Mouse (Mus musculus) forebrain, embryonic 11.5 days (tissue): ENCODE results near the gene Sctr. TPM values are rescaled to one million over a fixed set of nuclear protein-coding genes. Genes with fewer than 3 reads are reported as not detected.

Experiments
- ATAC-seq: fragments of 200-750 bp; cut with Nextera tagmentation; replicated peaks from 2 replicates; pipeline ENCODE4 v1.8.0; 2017; ENCODE audit warnings: moderate TSS enrichment; ENCODE audit not compliant: low FRiP score
- DNase-seq: peaks from one replicate; pipeline ENCODE4 v3.0.0-alpha.2; 2017; ENCODE audit warnings: low spot score
- H3K27ac ChIP-seq: fragments of 300-500 bp; sonication (generic); 2 replicates; pipeline ENCODE4 v1.5.1; 2014; ENCODE audit warnings: low read depth, low read length
- H3K27me3 ChIP-seq: fragments of 300-500 bp; sonication (generic); 2 replicates; pipeline ENCODE4 v1.6.1; 2014; ENCODE audit warnings: mild to moderate bottlenecking, low read length, mixed read lengths; ENCODE audit not compliant: control insufficient read depth, insufficient read depth
- H3K36me3 ChIP-seq: fragments of 300-500 bp; sonication (generic); 2 replicates; pipeline ENCODE4 v1.6.1; 2014; ENCODE audit warnings: mild to moderate bottlenecking, low read length, moderate library complexity, mixed read lengths; ENCODE audit not compliant: control insufficient read depth, insufficient read depth
- H3K4me1 ChIP-seq: fragments of 300-500 bp; sonication (generic); replicated peaks from 2 replicates; pipeline ENCODE4 v1.6.1; 2014; ENCODE audit warnings: low read length, mixed read lengths; ENCODE audit not compliant: control insufficient read depth, insufficient read depth
- H3K4me2 ChIP-seq: fragments of 300-500 bp; sonication (generic); 2 replicates; pipeline ENCODE4 v1.6.1; 2014; ENCODE audit warnings: low read depth, mild to moderate bottlenecking, low read length, moderate library complexity, mixed read lengths; ENCODE audit not compliant: severe bottlenecking
- H3K4me3 ChIP-seq: fragments of 300-500 bp; sonication (generic); 2 replicates; pipeline ENCODE4 v1.5.1; 2014; ENCODE audit warnings: low read depth, low read length
- H3K9ac ChIP-seq: fragments of 300-500 bp; sonication (generic); 2 replicates; pipeline ENCODE4 v1.6.1; 2014; ENCODE audit warnings: low read length
- H3K9me3 ChIP-seq: fragments of 300-500 bp; sonication (generic); 2 replicates; pipeline ENCODE4 v1.6.1; 2016; ENCODE audit warnings: low read length, mixed read lengths; ENCODE audit not compliant: control insufficient read depth
- WGBS: fragments of 180-500 bp; shearing (Covaris S2); extraction: QIAGEN DNeasy Blood & Tissue Kit; methylation state at CpG from one replicate; pipeline ENCODE4 v1.1.7; 2014; 5-methylcytosine and 5-hydroxymethylcytosine counted together
- polyA plus RNA-seq: library from polyadenylated mRNA; unstranded; fragments of >200 nt; fragmentation: Nextera tagmentation; extraction: Ambion mirVana; gene quantifications from 2 replicates; pipeline ENCODE4 v1.2.1, GENCODE M21; 2014

Gene Sctr
- polyA plus RNA-seq, 1 experiment from 2014 or later = 0.29 TPM

- no peak overlapping the region for H3K4me3 ChIP-seq
- no peak overlapping the region for H3K4me2 ChIP-seq
- H3K27me3 ChIP-seq = no peaks in the 10 kb centered on the region
- no peak overlapping the region for H3K27ac ChIP-seq
- DNase-seq (no peak), ATAC-seq (no peak)
- H3K9ac ChIP-seq = no peak overlapping the region
- no peaks in the 10 kb centered on the region for H3K36me3 ChIP-seq
- H3K9me3 ChIP-seq = no peaks in the 10 kb centered on the region
- H3K4me1 ChIP-seq = no peaks in the 10 kb centered on the region
- WGBS = 81% methylated on average over 6 of the region's 6 CpGs
These were observed 48.8 kb downstream of the Sctr start for GRCm38 (mm10) chr1:120055475-120055874.

- WGBS = 61% methylated on average over 7 of the region's 7 CpGs
- H3K4me2 ChIP-seq = no peak overlapping the region
- H3K9me3 ChIP-seq = no peaks in the 10 kb centered on the region
- ATAC-seq (no peak), DNase-seq (no peak)
- no peak overlapping the region for H3K4me3 ChIP-seq
- H3K27ac ChIP-seq = no peak overlapping the region
- no peak overlapping the region for H3K9ac ChIP-seq
- no peaks in the 10 kb centered on the region for H3K27me3 ChIP-seq
- no peaks in the 10 kb centered on the region for H3K4me1 ChIP-seq
- H3K36me3 ChIP-seq = no peaks in the 10 kb centered on the region
These were observed 49.5 kb downstream of the Sctr start for GRCm38 (mm10) chr1:120056236-120056635.

GRCm38 (mm10) chr1:120057044-120057443, 50.4 kb downstream of the Sctr start:
- WGBS = 71% methylated on average over 14 of the region's 14 CpGs
- Histone ChIP-seq H3K4me1 (no peaks in the 10 kb centered on the region), H3K27ac (no peak overlapping the region), H3K4me3 (no peak overlapping the region), H3K9ac (no peak overlapping the region), H3K4me2 (no peak overlapping the region), H3K36me3 (no peaks in the 10 kb centered on the region), H3K27me3 (no peaks in the 10 kb centered on the region), H3K9me3 (no peaks in the 10 kb centered on the region)
- DNase-seq (no peak), ATAC-seq (no peak)

- 76% methylated on average over 8 of the region's 8 CpGs for WGBS
- no peak overlapping the region for H3K9ac ChIP-seq
- ATAC-seq (no peak), DNase-seq (no peak)
- no peak overlapping the region for H3K27ac ChIP-seq
- no peak overlapping the region for H3K4me3 ChIP-seq
- no peaks in the 10 kb centered on the region for H3K36me3 ChIP-seq
- H3K4me2 ChIP-seq = no peak overlapping the region
- H3K9me3 ChIP-seq = no peaks in the 10 kb centered on the region
- H3K4me1 ChIP-seq = no peaks in the 10 kb centered on the region
- H3K27me3 ChIP-seq = no peaks in the 10 kb centered on the region
These were observed 51.2 kb downstream of the Sctr start for GRCm38 (mm10) chr1:120057674-120058430.

- Histone ChIP-seq H3K27ac (no peak overlapping the region), H3K4me1 (no peaks in the 10 kb centered on the region), H3K36me3 (no peaks in the 10 kb centered on the region), H3K4me3 (no peak overlapping the region), H3K9ac (no peak overlapping the region), H3K9me3 (no peaks in the 10 kb centered on the region), H3K27me3 (no peaks in the 10 kb centered on the region), H3K4me2 (no peak overlapping the region)
- no peak for DNase-seq
- WGBS = 77% methylated on average over 5 of the region's 5 CpGs
- no peak for ATAC-seq
These were observed 54.0 kb downstream of the Sctr start for GRCm38 (mm10) chr1:120060687-120061086.

- Histone ChIP-seq H3K9ac (no peak overlapping the region), H3K4me2 (no peak overlapping the region), H3K4me1 (no peaks in the 10 kb centered on the region), H3K27me3 (no peaks in the 10 kb centered on the region), H3K9me3 (no peaks in the 10 kb centered on the region), H3K36me3 (no peaks in the 10 kb centered on the region), H3K4me3 (no peak overlapping the region), H3K27ac (no peak overlapping the region)
- 86% methylated on average over 7 of the region's 7 CpGs for WGBS
- DNase-seq = no peak
- no peak for ATAC-seq
These were observed 55.5 kb downstream of the Sctr start for GRCm38 (mm10) chr1:120062231-120062630.

- 94% methylated on average over 11 of the region's 11 CpGs for WGBS
- Histone ChIP-seq H3K27ac (no peak overlapping the region), H3K27me3 (no peaks in the 10 kb centered on the region), H3K36me3 (no peaks in the 10 kb centered on the region), H3K4me1 (no peaks in the 10 kb centered on the region), H3K9me3 (no peaks in the 10 kb centered on the region), H3K9ac (no peak overlapping the region), H3K4me2 (no peak overlapping the region), H3K4me3 (no peak overlapping the region)
- ATAC-seq (no peak), DNase-seq (no peak)
These were observed 57.5 kb downstream of the Sctr start for GRCm38 (mm10) chr1:120064036-120064682.

- 91% methylated on average over 8 of the region's 8 CpGs for WGBS
- Histone ChIP-seq H3K36me3 (no peaks in the 10 kb centered on the region), H3K27ac (no peak overlapping the region), H3K4me3 (no peak overlapping the region), H3K4me2 (no peak overlapping the region), H3K27me3 (no peaks in the 10 kb centered on the region), H3K9ac (no peak overlapping the region), H3K9me3 (no peaks in the 10 kb centered on the region), H3K4me1 (no peaks in the 10 kb centered on the region)
- ATAC-seq = no peak
- DNase-seq = no peak
These were observed 59.5 kb downstream of the Sctr start for GRCm38 (mm10) chr1:120066159-120066558.

- no peaks in the 10 kb centered on the region for H3K27me3 ChIP-seq
- no peak overlapping the region for H3K4me2 ChIP-seq
- ATAC-seq = no peak
- no peak overlapping the region for H3K9ac ChIP-seq
- no peaks in the 10 kb centered on the region for H3K36me3 ChIP-seq
- no peaks in the 10 kb centered on the region for H3K4me1 ChIP-seq
- WGBS = 86% methylated on average over 3 of the region's 3 CpGs
- no peak for DNase-seq
- no peak overlapping the region for H3K4me3 ChIP-seq
- H3K9me3 ChIP-seq = no peaks in the 10 kb centered on the region
- H3K27ac ChIP-seq = no peak overlapping the region
These were observed 59.9 kb downstream of the Sctr start for GRCm38 (mm10) chr1:120066625-120067024.
